Comparison of ENCODE assay signal across 8 mouse cellular contexts in genomic region chr7:140954733-140955071, GRCm38 (mm10). TPM values are rescaled to one million over a fixed set of nuclear protein-coding genes. Genes with fewer than 3 reads are reported as not detected.
DNase-seq lines count a peak whose midpoint lies in the region; ATAC-seq lines count a peak whose summit lies in the region.

No protein-coding gene starts in this region.

- 4% methylated on average over 9 of the region's 9 CpGs for whole genome bisulfite sequencing in kidney, embryonic 14.5 days
- 13% methylated on average over 9 of the region's 9 CpGs for WGBS in forebrain, embryonic 12.5 days
- WGBS in limb, embryonic 12.5 days: 2% methylated on average over 9 of the region's 9 CpGs

- no peak for DNase-seq in kidney, adult 18-20 months
- DNase-seq in retina, postnatal 1 day: no peak
- DNase-seq in frontal cortex, postnatal 36 days (ENCODE audit: low spot score in 2 of 2): no peak
- no peak for DNase-seq in thymus, postnatal 4 days

- peaks cover 30% of the 10 kb centered on the region for H3K4me1 ChIP-seq in kidney, embryonic 14.5 days (ENCODE audit: control insufficient read depth, insufficient read depth, low read length)
- peaks cover 39% of the 10 kb centered on the region for H3K4me1 ChIP-seq in forebrain, embryonic 12.5 days
- H3K4me1 ChIP-seq in limb, embryonic 12.5 days (replicated peaks): peaks cover 65% of the 10 kb centered on the region

- ATAC-seq in kidney, embryonic 14.5 days (ENCODE audit: low FRiP score, low TSS enrichment): no peak
- no peak for ATAC-seq in forebrain, embryonic 12.5 days (ENCODE audit: low FRiP score)
- no peak for ATAC-seq in limb, embryonic 12.5 days (ENCODE audit: insufficient number of reproducible peaks, insufficient read depth, low FRiP score, low TSS enrichment, low read depth)
- ATAC-seq in neutrophil, adult 5-6 weeks (ENCODE audit: extremely low read depth, insufficient number of reproducible peaks, low FRiP score, poor library complexity, severe bottlenecking): peak; percentile 16; the same call in 1 of the 2 replicates

- peak overlapping the region; percentile 55 for H3K4me3 ChIP-seq in kidney, embryonic 14.5 days (ENCODE audit: low read length)
- peak overlapping the region; percentile 36 for H3K4me3 ChIP-seq in forebrain, embryonic 12.5 days (replicated peaks)
- peak overlapping the region; percentile 64 for H3K4me3 ChIP-seq in limb, embryonic 12.5 days (replicated peaks)

- peak overlapping the region; percentile 75; the same call in 1 of the 2 replicates for H3K9ac ChIP-seq in kidney, embryonic 14.5 days (ENCODE audit: low read depth, low read length)
- H3K9ac ChIP-seq in forebrain, embryonic 12.5 days: 0 out of 2 replicates have a peak overlapping the region, but pooled peaks have one; percentile 51
- H3K9ac ChIP-seq in limb, embryonic 12.5 days (replicated peaks): peak overlapping the region; percentile 75

- no peaks in the 10 kb centered on the region for H3K27me3 ChIP-seq in kidney, embryonic 14.5 days (ENCODE audit: control insufficient read depth, insufficient read depth, low read length)
- H3K27me3 ChIP-seq in forebrain, embryonic 12.5 days: peaks cover 15% of the 10 kb centered on the region; the same call in 1 of the 2 replicates
- no peaks in the 10 kb centered on the region for H3K27me3 ChIP-seq in limb, embryonic 12.5 days

- H3K36me3 ChIP-seq in kidney, embryonic 14.5 days (ENCODE audit: control insufficient read depth, insufficient read depth, low read length): peaks cover 10% of the 10 kb centered on the region; the same call in 1 of the 2 replicates
- H3K36me3 ChIP-seq in forebrain, embryonic 12.5 days (replicated peaks): no peaks in the 10 kb centered on the region
- H3K36me3 ChIP-seq in limb, embryonic 12.5 days: peaks cover 20% of the 10 kb centered on the region; the same call in 1 of the 2 replicates

- H3K4me2 ChIP-seq in kidney, embryonic 14.5 days (replicated peaks; ENCODE audit: low read depth, low read length): peak overlapping the region; percentile 70
- H3K4me2 ChIP-seq in forebrain, embryonic 12.5 days: peak overlapping the region; percentile 59
- H3K4me2 ChIP-seq in limb, embryonic 12.5 days: peak overlapping the region; percentile 70

- H3K27ac ChIP-seq in kidney, embryonic 14.5 days (ENCODE audit: low read depth, low read length): peak overlapping the region; percentile 91; the same call in 1 of the 2 replicates
- H3K27ac ChIP-seq in forebrain, embryonic 12.5 days: no peak overlapping the region
- H3K27ac ChIP-seq in limb, embryonic 12.5 days: peak overlapping the region; percentile 94; the same call in 1 of the 2 replicates

- no peaks in the 10 kb centered on the region for H3K9me3 ChIP-seq in kidney, embryonic 14.5 days (ENCODE audit: control insufficient read depth, low read length)
- H3K9me3 ChIP-seq in forebrain, embryonic 12.5 days: no peaks in the 10 kb centered on the region
- no peaks in the 10 kb centered on the region for H3K9me3 ChIP-seq in limb, embryonic 12.5 days

RNA-seq across cellular contexts. Expression of gene Gm45717, which starts 1.0 kb away (rescaled TPM):
- not detected in 2 replicates for polyA plus RNA-seq in kidney, embryonic 14.5 days (2014; fragmentation: Nextera tagmentation; extraction: Ambion mirVana)
- polyA plus RNA-seq in forebrain, embryonic 12.5 days (2016; fragmentation: Nextera tagmentation; extraction: Ambion mirVana): not detected in 2 replicates
- polyA plus RNA-seq in limb, embryonic 12.5 days (2016; fragmentation: Nextera tagmentation; extraction: Ambion mirVana): not detected in 2 replicates
- total RNA-seq in neutrophil, adult 5-6 weeks (2017): not detected in 2 replicates

RNA-seq across cellular contexts. Expression of gene Ifitm2, which starts 1.1 kb away (rescaled TPM):
- polyA plus RNA-seq in kidney, embryonic 14.5 days (2014; fragmentation: Nextera tagmentation; extraction: Ambion mirVana): 1,039 and 1,151 TPM in 2 replicates
- 178 and 217 TPM in 2 replicates for polyA plus RNA-seq in forebrain, embryonic 12.5 days (2016; fragmentation: Nextera tagmentation; extraction: Ambion mirVana)
- 941 and 1,046 TPM in 2 replicates for polyA plus RNA-seq in limb, embryonic 12.5 days (2016; fragmentation: Nextera tagmentation; extraction: Ambion mirVana)
- 514 and 537 TPM in 2 replicates for total RNA-seq in neutrophil, adult 5-6 weeks (2017)

RNA-seq across cellular contexts. Expression of gene Ifitm5, which starts 4.6 kb away (rescaled TPM):
- 2.2 and 2.6 TPM in 2 replicates for polyA plus RNA-seq in kidney, embryonic 14.5 days (2014; fragmentation: Nextera tagmentation; extraction: Ambion mirVana)
- polyA plus RNA-seq in forebrain, embryonic 12.5 days (2016; fragmentation: Nextera tagmentation; extraction: Ambion mirVana): 0.78 and 1.4 TPM in 2 replicates
- polyA plus RNA-seq in limb, embryonic 12.5 days (2016; fragmentation: Nextera tagmentation; extraction: Ambion mirVana): 5.6 and 6.1 TPM in 2 replicates
- 12.8 and 18.0 TPM in 2 replicates for total RNA-seq in neutrophil, adult 5-6 weeks (2017)

RNA-seq across cellular contexts. Expression of gene Ifitm1, which starts 12.3 kb away (rescaled TPM):
- 54.4 and 61.4 TPM in 2 replicates for polyA plus RNA-seq in kidney, embryonic 14.5 days (2014; fragmentation: Nextera tagmentation; extraction: Ambion mirVana)
- polyA plus RNA-seq in forebrain, embryonic 12.5 days (2016; fragmentation: Nextera tagmentation; extraction: Ambion mirVana): 5.8 and 6.2 TPM in 2 replicates
- polyA plus RNA-seq in limb, embryonic 12.5 days (2016; fragmentation: Nextera tagmentation; extraction: Ambion mirVana): 77.8 and 78.8 TPM in 2 replicates
- total RNA-seq in neutrophil, adult 5-6 weeks (2017): 416 and 446 TPM in 2 replicates

RNA-seq across cellular contexts. Expression of gene Pgghg, which starts 13.5 kb away (rescaled TPM):
- 15.9 and 20.5 TPM in 2 replicates for polyA plus RNA-seq in kidney, embryonic 14.5 days (2014; fragmentation: Nextera tagmentation; extraction: Ambion mirVana)
- 12.7 and 12.9 TPM in 2 replicates for polyA plus RNA-seq in forebrain, embryonic 12.5 days (2016; fragmentation: Nextera tagmentation; extraction: Ambion mirVana)
- 18.9 and 21.5 TPM in 2 replicates for polyA plus RNA-seq in limb, embryonic 12.5 days (2016; fragmentation: Nextera tagmentation; extraction: Ambion mirVana)
- 15.0 and 17.9 TPM in 2 replicates for total RNA-seq in neutrophil, adult 5-6 weeks (2017)
